Mouse (Mus musculus) left cerebral cortex, adult 8-10 months (tissue): ENCODE data around the gene Mapk9. TPM values are rescaled to one million over a fixed set of nuclear protein-coding genes. Genes with fewer than 3 reads are reported as not detected.
A peak's percentile ranks its signal among the peaks of the same experiment; 100 is the strongest.

ENCODE experiments used
- DNase-seq, 2 experiments: peaks; one replicate each; pipeline ENCODE4 v3.0.0; 2022; ENCODE audit warnings: low spot score in 2 of 2
- total RNA-seq, 4 experiments: library from RNA; stranded (reverse); gene quantifications; 2 replicates each; pipeline ENCODE4 v1.2.4; 2022

Gene Mapk9
- total RNA-seq, 4 experiments from 2014 or later = 187 to 250 (median 223) TPM

DNA sequence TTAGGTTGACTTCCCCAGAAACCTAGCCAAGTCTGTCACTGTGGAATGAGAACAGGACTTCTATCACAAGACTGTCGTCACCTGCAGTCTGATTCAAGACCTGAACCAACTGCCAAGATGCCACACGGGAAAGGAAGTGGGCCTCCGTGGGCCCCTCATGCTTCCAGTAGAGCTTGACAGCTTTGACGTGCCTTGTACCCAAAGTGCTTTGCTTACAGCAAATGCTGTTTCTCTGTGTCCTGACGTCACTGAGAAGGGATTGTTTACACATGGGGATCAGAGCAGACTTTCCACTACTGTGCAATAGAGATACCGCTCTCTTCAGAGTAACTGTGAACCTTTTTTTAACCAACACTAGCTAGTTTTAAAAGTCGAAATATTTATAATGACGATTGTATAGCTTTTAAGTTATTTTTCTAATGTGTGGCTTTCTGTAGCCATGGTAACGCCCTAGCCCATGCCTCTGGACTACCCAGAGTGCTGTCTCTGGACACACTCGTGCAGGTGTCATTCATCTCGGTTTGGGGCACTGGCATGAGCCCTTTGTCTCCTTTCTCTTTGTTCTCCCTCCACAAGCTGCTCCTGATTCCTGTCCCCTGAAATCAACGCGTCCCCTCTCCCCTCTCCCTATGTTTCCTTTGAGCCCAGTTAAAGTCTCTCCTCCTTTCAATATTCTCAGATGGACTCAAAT lies 8.7 kb upstream of the Mapk9 start:
- DNase-seq = no peak

DNA sequence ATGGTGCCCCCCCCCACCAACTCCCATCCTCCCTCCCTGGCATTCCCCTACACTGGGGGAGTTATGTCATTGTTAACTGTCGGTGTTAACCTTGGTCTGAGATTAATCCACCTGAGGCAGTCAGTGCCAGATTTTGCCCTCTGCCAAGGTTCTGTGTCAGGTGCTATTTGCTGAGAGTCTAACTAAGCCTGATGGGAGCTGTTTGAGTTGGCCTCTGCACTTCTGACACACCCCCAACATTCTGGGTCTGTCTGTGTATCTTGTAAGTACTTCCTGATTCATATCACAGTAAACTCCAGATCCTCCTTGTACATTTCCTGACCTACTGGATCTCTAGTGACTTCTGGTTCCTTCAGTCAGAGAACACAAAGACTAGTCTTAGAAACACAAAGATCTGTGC lies 5.9 kb upstream of the Mapk9 start:
- no peak for DNase-seq

DNA sequence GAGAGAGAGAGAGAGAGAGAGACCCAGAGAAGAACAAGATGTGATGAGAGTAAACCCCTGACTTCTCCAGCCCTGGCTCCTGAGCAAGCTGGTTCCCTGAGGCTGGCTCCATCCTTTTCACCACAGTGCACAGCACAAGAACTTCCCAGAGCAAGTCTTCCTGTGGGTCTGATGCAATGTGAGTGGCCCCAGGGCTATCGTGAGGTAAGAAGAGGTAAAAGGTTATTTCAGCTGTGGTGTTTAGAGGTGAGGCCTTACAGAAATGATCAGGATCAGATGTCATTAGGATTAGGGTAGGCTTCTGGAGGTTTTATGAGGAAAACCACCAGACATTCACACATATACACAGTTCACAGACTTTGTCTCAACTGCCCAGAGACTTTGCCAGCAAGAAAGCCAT lies 4.7 kb upstream of the Mapk9 start:
- no peak for DNase-seq

DNA sequence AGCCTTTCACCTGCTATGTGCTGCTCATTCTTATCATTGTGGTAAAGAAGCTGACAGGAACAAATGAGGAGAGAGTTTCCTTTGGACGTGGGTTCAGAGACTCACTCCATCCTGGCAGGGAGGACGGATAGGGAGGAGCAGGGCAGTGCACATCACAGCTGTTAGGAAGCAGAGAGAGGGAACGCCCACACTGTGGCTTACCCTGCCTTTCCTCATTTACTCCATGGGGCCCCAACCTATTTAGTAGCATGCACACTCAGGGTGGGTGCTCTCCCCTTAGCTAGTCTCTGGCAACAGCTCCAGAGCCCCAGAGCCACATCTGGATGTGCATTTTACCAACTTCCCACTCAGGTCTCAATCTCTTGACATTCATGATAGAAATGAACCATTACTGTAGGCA lies 3.8 kb upstream of the Mapk9 start:
- no peak for DNase-seq

DNA sequence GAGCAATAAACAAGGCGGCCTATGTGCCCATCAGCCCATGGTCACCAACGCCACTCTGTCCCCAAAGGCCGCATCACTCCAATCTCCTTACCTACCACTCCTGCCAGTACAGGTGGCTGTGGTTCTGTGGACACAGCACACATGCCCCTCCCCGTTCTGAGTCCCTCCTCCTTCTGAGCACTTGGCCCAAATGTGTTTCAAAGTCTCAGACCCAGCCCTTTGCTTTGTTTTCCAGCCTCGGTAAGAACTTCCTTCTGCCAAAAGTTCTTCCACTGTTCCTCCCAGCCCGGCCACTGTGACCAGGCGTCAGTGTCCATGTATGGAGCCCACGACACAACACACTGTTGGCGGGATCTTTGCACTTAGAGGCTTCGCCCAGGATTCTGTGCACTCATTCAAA lies 2.2 kb upstream of the Mapk9 start:
- DNase-seq = no peak

DNA sequence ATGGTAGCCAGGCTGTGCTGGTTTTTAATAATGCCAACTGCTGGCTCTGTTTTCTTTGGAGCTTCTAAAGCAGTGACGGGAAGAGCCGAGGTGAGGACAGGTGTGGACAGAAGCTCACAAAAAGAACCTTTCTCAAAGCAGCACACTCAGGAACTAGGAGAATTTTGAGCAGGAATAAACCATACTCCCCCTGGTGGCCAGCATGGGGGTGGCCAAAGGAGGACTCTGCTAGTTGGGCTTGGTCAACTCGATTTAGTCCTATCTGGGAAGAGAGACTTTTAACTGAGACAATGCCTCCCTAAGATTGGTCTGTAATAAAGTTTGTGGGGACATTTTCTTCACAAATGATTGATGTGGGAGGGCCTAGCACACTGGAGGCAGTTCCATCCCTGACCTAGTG lies 1.6 kb upstream of the Mapk9 start:
- DNase-seq = peak; percentile 36

DNA sequence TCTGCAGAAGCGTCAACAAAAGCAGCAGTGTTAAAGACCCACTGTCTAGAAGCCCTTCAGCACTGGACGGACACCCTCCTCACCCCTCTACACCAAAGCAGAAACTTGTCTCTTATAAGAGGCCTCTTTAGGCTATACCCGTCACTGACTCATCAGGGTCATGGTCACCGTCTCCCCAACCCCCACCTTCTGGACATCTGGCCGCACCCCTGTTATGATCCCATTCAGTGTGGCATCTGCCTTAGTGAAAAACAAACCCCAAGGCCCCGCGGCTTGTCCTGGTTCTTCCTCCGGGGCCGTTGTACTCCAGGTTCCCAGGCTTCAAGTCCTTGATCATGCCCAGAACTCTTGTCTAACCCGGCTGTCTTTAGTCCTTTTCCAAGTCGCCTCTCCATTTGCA lies 593 bp upstream of the Mapk9 start:
- DNase-seq = no peak

DNA sequence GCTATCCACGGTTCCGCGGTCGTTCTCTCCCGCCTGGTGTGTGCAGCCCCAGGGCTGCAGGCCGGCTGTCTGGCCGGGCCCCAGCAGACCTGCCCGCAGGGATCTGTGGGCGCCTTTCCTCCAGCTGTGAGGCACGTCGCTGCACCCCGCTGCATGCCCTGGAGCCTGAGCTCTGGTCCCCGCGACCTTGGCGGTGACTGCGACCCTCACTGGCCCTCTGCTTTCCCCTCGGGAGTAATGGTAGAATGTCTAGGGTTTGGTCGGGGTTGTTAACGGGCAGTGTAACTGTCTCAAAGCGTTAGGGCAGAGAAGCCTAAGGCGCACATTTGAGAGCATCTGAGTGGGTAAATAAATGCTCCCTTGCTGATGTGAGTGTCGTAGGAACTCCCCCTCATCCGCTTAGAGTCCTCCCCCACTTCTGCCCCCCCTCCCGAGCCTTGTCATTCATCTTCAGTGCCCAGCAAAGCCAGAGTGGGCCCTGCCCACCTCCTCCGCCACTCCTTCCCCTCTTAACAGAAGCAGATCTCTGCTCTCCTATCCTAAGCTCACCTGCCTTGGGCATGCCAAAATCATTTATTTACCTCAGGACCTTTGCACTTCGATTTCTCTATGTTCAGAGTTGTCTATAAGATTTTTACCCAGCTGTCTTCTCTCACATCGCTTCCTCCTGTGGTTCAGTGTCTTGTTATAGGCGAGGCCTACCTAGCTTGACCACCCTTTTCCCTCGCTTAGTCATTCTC lies 690 bp downstream of the Mapk9 start:
- DNase-seq = no peak

DNA sequence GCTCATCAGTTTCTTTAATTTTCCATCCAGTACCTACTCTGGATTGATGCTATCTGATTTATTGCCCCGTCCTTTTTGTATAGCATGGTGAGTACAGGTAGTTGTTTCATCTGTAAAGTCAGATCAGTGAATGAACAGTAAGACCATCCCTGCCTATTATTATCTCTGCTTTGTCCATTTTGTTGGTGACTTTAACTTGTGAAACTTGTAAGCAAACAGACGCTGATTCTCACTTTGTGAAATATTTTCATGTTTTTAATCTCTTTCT lies 1.2 kb downstream of the Mapk9 start:
- DNase-seq = no peak

DNA sequence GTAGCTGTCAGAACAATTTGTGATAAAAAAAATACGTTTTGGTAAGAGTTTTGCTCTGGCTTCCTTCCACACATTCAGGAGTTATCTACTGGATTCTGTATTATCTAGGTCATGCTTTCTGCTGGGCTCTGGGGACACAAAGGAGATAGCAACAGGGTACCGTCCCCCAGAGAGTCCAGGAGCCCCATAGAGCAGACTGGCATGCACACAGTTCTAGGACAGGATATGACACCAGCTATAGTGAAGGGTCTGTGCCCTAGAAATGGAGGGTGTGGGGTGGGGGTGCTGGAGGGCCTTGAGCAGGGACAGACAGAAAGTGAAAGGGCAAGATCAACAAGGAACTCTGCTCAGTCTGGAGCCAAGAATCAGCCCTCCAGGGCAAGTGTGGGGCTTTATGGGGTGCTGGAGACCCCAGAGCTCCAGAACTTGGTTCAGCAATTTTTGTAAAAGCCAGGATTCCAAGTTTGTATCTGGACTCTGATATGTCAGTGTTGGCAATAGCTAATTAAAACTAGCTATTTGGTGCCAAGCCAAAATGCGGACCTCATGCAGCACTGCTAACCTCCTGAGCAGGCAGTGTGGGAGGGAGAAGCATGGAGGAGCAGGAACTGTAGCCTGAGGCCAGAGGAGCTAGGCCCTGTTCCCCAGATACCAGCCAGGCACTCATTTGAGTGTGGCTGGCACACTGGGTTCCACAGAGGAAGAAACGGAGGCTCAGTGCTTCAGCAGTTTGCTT lies 1.7 kb downstream of the Mapk9 start:
- DNase-seq = no peak

DNA sequence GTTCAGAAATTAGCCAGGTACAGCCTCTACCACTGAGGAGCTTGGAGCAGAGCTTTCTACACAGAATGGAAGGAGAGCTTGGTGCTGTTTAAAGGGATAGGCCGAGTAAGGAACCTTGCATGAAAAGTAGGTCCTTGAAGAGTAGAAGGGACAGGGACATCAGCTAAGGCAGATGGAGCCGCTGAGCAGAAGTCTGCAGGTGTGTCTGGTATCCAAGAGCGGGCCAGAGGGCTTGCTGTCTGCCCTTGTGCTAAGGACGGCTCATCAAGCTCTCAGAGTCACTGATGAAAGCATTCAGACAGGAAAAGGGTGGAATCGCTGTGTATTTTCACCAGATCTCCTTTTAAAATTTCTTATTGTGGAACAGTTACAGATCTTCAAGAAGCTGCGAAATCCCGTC lies 3.8 kb downstream of the Mapk9 start:
- no peak for DNase-seq

DNA sequence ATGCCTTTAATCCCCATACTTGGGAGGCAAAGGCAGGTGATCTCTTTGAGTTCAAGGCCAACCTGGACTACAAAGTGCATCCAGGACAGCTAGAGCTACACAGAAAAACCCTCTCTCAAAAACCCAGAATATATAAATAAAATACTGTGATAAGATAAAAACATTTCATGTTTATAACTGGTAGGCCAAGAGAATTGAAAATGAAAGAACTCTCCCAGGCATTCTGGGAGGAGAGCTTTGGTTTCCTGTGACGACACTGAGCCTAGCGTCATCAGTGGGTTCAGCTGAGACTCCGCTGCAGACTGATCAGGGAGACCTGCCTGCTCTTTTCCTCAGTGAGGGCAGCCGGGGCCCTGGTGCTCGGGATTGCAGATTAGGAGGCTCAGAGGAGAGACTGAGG lies 8.6 kb downstream of the Mapk9 start:
- no peak for DNase-seq

DNA sequence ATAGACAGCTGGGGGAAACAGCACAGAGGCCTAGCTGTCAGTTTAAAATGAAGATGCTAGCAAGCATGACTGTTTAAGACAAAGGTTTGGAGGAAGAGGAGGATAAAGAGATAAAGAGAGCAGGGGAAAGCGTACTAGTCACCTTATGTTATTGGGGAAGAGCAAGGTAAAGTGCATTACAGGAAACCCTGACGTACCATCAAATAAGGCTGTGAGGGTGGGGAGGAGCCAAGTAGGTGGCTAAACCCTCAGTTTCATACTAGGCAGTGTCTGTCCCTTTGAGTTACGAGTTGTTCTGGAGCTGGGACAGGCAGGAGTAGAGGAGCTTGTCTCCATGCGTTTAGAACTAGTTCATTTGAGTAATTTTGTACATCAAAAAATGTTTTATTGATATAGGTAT lies 14.6 kb downstream of the Mapk9 start:
- DNase-seq = no peak

DNA sequence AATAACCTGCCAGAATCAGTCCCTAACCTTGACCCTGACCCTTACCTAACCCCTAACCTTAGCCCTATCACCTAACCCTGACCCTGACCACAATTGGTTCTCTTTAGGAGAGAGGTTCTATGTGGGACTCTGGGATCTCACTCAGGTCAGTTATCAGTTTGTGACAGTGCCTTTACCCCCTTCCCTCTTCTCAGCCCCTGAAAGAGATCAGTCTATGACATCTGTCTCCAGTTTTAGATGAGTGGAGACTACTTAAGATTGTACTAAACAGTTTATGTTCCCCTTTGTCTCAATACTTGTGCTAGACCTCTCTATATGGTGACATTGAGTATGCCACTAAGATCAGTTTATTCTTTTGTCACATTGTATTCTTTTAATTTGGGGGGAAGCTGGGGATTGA lies 17.4 kb downstream of the Mapk9 start:
- no peak for DNase-seq

DNA sequence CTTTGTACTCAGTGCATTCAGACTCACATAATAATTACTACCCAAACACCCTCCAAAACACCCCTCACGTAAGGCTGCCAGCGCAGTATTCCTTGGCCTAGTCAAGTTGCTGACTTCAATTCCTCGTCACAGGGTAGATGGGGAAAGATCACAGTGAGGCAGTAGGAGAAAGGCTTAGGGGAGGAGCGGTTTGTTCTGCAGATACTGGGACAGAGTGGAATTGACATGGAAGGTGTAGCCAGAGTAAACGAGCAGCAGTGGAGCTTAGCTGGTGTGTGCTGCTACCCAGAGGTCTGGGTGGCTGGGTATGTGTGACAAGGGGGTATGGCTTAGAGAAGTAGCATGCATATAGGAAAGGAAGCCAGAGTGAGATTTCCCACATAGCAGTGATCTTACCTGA lies 20.8 kb downstream of the Mapk9 start:
- DNase-seq = no peak

DNA sequence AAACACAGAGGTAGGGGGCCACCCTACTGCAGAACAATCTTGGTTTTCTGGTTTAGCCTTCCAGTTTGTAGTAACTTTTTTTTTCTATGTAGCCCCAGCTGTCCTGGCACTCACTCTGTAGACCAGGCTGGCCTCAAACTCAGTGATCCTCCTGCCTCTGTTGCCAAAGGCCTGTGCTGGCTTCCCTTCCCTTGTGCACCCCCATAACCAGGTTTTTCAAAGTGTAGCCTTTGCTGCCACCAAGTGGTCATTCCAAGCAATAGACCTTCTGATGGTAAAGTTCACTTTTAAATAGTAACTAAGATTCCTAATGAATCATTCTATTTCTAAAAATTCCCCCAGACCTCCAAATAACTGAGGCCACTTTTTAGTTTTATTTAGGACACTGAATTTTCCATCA lies 23.2 kb downstream of the Mapk9 start:
- DNase-seq = no peak

DNA sequence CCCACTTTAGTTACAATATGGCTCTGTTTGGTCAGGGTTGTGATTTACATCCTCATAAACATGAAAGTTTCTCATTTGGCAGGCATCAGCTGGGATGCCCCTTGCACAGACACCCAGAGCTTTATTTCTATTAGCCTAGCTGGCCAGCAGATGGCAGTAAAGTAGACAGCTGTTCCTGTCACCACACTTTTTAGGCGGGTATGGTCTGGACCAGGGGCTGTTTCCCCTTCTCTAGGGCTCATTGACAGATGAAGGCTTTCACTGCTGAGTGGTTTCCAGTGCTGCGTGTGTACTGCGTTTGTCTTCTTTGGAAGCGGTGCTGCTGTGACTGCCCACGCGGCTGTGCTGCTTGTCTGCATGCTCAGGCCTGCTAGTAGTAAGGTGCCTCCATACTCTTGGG lies 25.4 kb downstream of the Mapk9 start:
- DNase-seq = no peak

DNA sequence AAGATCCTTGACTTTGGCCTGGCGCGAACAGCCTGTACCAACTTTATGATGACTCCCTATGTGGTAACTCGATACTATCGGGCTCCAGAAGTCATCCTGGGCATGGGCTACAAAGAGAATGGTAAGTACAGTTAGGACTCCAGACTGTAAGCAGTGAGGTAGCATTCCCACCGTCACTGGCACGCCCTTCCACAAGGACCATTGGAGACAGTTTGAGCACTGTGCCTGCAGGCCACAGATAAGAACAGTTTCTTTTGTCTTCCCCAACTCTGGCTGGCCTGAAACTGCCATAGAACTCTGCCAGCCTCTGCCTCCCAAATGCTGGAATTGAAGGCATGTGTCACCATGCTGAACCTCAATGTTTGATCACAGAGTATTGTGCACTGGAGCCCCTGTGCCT lies 26.2 kb downstream of the Mapk9 start:
- DNase-seq = no peak

DNA sequence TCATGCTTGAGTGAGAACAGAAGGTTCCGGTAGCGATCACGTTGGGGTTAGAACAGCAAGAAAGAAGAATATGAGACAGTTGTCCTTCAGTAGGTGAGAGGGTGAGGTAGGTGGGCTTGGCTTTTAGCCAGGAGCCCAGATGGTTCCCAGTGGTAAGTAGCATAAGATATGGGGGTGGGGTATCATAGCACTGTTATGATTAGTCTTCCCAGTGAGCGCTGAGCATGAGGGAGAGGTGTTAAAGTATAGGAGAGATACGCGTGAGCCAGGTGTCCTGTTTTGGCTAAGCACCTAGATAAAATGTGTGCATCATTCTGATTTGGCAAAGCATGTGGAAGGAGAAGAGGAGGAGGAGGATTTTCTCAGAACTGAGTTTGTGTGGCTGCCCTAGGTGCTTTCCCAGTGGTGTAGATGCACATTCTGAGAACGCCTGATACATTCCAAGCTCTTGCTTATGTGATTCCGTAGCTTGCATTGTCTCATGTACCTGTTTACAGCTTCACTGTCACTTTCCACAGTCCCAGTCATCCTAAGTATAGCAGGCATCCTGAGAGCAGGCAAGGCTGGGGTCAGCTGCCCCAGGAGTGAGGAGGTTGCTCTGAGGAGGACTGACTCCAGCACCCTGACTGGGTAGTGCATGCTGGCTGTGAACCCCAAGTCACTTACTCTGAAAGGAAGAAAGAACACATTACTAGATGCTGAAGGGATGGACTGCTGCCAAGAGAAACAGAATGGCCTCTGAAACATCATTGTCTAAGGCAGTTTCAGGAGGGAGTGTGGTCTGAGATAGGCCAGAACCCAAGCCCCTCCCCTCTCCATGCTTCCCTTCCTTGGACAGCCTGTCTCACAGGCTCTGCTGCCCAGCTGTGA lies 30.6 kb downstream of the Mapk9 start:
- peak in 1 of 2 experiments; percentile 72 for DNase-seq

DNA sequence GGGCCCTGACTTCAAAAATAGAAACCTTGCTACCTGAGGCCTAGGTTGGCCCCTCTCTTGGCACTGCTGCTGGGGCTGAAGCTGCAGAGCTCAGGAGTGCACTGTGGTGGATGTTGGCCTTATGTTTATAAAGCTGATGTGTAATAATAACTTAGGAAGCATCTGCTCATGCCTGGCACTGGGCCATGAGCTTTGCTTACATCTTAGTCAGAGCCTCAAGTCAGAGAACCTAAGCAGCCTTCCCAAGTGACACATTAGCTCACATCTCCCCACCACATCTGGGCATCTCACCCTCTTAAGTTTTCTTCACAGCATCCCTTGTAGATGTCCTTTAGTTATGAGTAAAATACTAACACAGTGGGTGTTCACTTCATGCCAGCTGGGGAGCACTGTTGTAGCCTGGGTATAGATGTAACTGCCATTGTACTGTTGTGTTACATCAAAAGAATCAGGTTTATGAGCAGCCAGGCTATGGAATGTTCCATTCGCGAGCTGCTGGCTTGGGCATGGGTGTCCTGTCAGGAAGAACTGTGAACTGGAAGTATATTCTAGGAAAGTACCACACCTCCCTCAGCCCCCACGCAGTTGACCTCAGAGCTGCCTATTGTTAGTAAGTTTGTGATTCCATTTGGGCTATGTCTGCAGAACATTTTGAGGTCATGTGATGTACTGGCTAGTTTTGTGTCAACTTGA lies 33.5 kb downstream of the Mapk9 start:
- DNase-seq = peak in 1 of 2 experiments; percentile 43

DNA sequence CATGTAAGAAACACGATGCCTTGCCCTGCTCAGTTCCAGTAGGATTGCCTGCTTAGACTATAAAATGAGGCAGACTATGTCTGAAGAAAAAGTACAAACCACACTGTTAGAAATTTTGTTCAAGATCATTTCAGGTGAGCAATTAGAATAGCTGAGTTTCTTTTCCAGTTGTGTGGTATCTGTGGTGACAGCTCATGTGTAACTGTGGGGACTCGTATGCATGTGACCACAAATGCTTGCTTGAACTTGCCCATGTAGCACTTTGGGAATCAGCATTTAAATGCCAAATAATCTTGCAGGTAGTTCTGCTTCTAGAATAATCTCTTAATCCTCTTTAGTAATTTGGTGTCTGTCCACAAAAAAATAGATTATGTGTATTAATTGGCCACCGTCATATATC lies 36.8 kb downstream of the Mapk9 start:
- DNase-seq = no peak
